Mouse (Mus musculus) ES-Bruce4 (cell line): ENCODE results near the gene Ipo13. TPM values are rescaled to one million over a fixed set of nuclear protein-coding genes. Genes with fewer than 3 reads are reported as not detected.

Source experiments
- H3K27ac ChIP-seq: 2 replicates; pipeline ENCODE4 v1.5.1; 2012; ENCODE audit warnings: low read length, inconsistent platforms; ENCODE audit not compliant: insufficient read depth
- H3K27me3 ChIP-seq: 2 replicates; pipeline ENCODE4 v1.6.1; 2012; ENCODE audit warnings: mild to moderate bottlenecking, low read length, inconsistent platforms; ENCODE audit not compliant: control insufficient read depth, poor library complexity, insufficient read depth, severe bottlenecking
- H3K36me3 ChIP-seq: 2 replicates; pipeline ENCODE4 v1.6.1; 2012; ENCODE audit warnings: inconsistent platforms, mild to moderate bottlenecking, low read length, moderate library complexity; ENCODE audit not compliant: control insufficient read depth, poor library complexity, insufficient read depth, severe bottlenecking
- H3K4me1 ChIP-seq: one replicate; pipeline ENCODE4 v1.8.1; 2011; ENCODE audit warnings: low read length; ENCODE audit not compliant: control insufficient read depth, insufficient read depth
- H3K4me3 ChIP-seq: 2 replicates; pipeline ENCODE4 v1.5.1; 2011; ENCODE audit warnings: low read depth, mild to moderate bottlenecking, low read length
- H3K9ac ChIP-seq: 2 replicates; pipeline ENCODE4 v1.6.1; 2012; ENCODE audit warnings: low read depth, mild to moderate bottlenecking, inconsistent platforms; ENCODE audit not compliant: poor library complexity, severe bottlenecking
- H3K9me3 ChIP-seq: replicated peaks from 2 replicates; pipeline ENCODE4 v1.6.1; 2012; ENCODE audit warnings: mild to moderate bottlenecking, low read length, inconsistent platforms; ENCODE audit not compliant: control insufficient read depth, poor library complexity, insufficient read depth, severe bottlenecking
- CTCF ChIP-seq: IDR thresholded peaks from one replicate; pipeline ENCODE4 v1.8.1; 2011; ENCODE audit warnings: low read depth, low read length
- EP300 ChIP-seq: IDR thresholded peaks from 2 replicates; pipeline ENCODE4 v1.6.1; 2011; ENCODE audit warnings: low read depth, low read length; ENCODE audit not compliant: insufficient read depth
- POLR2A ChIP-seq: IDR thresholded peaks from one replicate; pipeline ENCODE4 v1.8.1; 2011; ENCODE audit warnings: low read length; ENCODE audit not compliant: insufficient read depth
- polyA plus RNA-seq: library from polyadenylated mRNA; stranded (reverse); fragments of >200 nt; gene quantifications from 2 replicates; pipeline ENCODE4 v1.2.4, GENCODE M21; 2011; ENCODE audit warnings: low read depth; ENCODE audit not compliant: missing spikeins, insufficient read depth, insufficient read length

The Ipo13 gene
- 24.7 and 25.1 TPM in 2 replicates for polyA plus RNA-seq

DNA sequence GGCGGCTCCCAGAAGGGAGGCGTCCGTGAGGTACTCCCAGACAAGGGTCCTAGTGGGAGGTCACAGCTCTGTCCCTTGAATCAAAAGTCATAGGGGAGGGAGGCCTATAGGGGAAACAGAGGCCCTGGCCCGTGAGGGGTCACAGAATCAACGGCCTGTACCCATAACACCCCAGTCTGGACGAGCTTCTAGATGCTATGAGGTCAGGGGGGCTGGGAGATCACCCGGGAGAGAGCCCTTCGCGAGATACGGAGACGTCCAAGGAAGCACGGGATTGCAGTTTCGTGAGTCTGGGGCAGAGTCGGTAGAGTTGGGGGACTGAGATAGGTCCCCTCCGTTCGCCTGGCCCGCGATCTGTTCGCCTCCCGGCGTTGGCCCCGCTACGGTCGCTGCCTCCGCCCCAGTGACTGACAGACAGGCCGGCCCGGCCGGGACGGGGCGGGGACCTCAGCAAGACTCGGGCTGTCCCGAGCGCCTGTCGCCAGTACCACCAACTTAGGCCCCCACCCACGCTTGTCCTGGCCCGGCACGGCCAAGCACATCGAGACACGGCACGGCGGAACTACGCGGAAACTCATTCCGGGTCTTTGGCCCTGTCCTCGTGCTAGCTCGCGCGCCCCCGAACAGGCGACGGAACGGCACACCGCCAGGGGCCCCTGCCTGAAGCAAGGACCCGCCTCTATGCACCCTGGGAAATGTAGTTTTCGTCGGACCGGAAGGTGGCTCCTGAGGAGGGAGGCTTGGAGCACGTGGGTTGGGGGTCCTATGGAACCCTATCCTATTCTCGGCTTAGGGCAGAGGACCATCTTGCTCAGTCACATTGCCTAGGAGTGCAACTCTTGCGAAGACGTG lies at the start of gene Ipo13:
Ipo13 (minus strand) TSS at position 409 of the 852 bp plus-strand sequence.
- Histone ChIP-seq H3K9ac (peak within 1 kb of the TSS; percentile 59), H3K9me3 (no peaks in the 10 kb centered on the region), H3K4me3 (peak within 1 kb of the TSS; percentile 99), H3K27ac (peak within 1 kb of the TSS; percentile 21; the same call in 1 of the 2 replicates), H3K4me1 (peaks cover 2% of the 10 kb centered on the region), H3K36me3 (no peaks in the 10 kb centered on the region; the same call in 1 of the 2 replicates), H3K27me3 (no peaks in the 10 kb centered on the region)
- TF ChIP-seq EP300 (0 out of 2 replicates have a peak, but pooled peaks have one; percentile 15), POLR2A (peak; percentile 49), CTCF (no peak)

DNA sequence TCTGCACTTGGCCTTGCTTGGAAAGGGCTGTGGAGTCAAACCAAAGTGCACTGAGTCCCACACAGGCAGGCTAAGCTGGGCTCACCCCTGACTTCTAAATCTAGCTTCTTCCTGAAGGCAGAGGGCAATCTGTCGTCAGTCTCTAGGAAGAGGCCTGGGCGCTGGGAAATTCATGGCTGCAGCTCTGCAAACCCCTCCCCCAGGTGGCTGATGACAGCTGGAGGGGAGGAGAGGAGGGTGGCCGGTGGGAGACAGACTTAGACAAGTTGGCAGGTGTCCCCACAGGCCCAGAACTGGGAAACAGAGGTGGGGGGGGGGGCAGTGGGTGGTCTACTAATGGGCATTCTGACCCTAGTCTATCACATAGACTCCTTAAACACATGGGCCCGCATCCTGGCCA lies 42.7 kb upstream of the Ipo13 start:
- TF ChIP-seq EP300 (no peak), CTCF (no peak), POLR2A (no peak)
- Histone ChIP-seq H3K27me3 (no peaks in the 10 kb centered on the region), H3K27ac (no peak overlapping the region), H3K9ac (no peak overlapping the region), H3K36me3 (peaks cover 13% of the 10 kb centered on the region), H3K9me3 (no peaks in the 10 kb centered on the region), H3K4me3 (no peak overlapping the region), H3K4me1 (peaks cover 1% of the 10 kb centered on the region)

DNA sequence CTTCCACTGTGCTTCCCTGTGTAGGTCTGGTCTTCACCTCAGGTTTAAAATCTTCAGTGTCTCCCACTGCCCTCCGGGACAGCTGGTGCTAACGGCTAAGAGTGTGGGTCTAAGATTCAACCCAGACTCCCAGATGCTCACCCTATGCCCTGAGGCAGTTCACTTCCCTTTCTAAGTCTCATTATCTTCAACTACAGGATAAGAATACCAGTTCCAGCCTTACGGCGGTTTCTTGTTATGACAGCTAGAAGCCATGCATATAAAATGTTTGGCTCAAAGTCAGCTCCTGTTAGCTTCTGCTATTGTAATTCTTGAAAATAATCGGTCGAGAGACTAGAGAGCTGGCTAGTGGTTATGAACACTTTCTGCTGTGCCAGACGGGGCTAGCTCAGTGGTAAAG lies 32.7 kb upstream of the Ipo13 start:
- Histone ChIP-seq H3K27ac (no peak overlapping the region), H3K4me3 (no peak overlapping the region), H3K9me3 (no peaks in the 10 kb centered on the region), H3K9ac (no peak overlapping the region), H3K27me3 (no peaks in the 10 kb centered on the region), H3K4me1 (no peaks in the 10 kb centered on the region), H3K36me3 (no peaks in the 10 kb centered on the region)
- TF ChIP-seq EP300 (no peak), CTCF (no peak)

DNA sequence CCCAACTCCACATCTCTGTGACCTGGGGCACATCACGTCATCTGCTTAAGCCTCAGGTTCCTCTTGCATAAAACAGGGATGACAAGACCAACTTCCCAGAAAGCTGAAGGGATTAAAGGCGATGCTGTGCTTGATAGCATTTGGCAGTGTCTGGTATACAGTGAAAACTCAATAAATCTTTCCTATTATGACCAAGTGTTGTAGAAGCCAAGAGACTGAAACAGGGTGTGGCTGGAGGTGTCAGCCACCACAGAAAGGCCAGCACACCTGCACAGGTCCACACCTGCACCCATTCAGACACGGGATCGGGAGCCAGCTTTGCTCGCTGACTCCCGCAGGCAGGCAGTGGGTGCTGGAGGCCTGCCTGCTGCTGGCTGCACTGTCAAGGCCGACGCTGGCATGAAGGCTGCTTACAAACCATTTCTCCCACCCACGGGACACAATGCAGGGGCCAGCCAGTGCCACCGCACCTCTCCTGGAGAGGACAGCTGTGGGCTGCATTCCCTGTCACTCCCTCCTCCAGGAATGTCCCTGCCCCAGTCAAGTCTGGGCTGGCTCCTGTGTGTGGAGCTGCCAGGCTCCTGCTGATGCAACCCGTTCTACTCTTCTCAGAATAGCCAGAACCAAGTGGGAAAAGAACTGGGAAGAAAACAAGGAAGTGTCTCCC lies 32.0 kb upstream of the Ipo13 start:
- no peak for TF ChIP-seq EP300
- TF ChIP-seq CTCF = no peak
- TF ChIP-seq POLR2A = no peak
- Histone ChIP-seq H3K27ac (no peak overlapping the region), H3K27me3 (no peaks in the 10 kb centered on the region), H3K9me3 (no peaks in the 10 kb centered on the region), H3K4me3 (no peak overlapping the region), H3K4me1 (no peaks in the 10 kb centered on the region), H3K9ac (no peak overlapping the region), H3K36me3 (no peaks in the 10 kb centered on the region)

DNA sequence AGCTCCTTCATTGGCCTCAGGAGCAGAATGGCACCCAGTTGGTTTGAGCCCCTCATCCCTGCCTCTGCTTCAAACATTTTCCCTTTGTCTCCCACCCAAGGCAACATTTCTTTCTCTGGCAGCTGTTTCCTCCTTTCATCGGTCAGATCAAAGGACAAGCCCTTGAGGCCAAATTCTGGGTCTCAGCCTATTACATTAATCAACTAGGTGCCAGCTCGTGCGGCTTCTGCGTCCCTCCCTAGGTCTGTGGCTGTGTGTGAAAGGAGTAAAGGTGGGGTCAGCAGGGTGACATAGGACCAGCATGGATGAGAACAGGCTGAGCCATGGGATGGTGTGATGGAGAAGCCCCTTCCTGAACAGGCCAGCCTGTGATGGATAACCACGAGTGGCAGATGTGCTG lies 28.5 kb upstream of the Ipo13 start:
- Histone ChIP-seq H3K9ac (no peak overlapping the region), H3K27me3 (no peaks in the 10 kb centered on the region), H3K36me3 (peaks cover 2% of the 10 kb centered on the region; the same call in 1 of the 2 replicates), H3K4me1 (no peaks in the 10 kb centered on the region), H3K9me3 (no peaks in the 10 kb centered on the region), H3K27ac (no peak overlapping the region), H3K4me3 (no peak overlapping the region)
- TF ChIP-seq CTCF = no peak
- no peak for TF ChIP-seq EP300
- no peak for TF ChIP-seq POLR2A

DNA sequence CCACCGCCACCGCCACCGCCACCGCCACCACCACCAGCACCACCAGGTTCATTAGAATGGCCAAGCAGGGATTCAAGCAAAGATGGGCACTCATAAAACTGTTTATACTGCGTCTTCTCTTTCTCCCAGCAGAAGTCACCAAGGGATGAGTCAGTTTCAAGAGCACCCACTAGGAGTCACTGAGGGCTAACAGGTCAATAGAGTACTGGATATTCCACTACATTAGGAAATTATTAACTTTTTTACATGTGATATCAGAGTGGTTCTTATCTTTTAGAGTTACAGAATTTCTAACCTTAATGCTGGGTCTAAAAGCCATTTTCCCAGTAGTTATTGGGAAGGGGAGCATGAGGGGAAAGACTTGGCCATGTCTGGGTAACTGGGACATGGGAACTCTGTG lies 22.2 kb upstream of the Ipo13 start:
- TF ChIP-seq EP300 (no peak), CTCF (no peak), POLR2A (no peak)
- no peak overlapping the region for H3K27ac ChIP-seq

More for the DNA sequence above, 22.2 kb upstream of the Ipo13 start:
- no peaks in the 10 kb centered on the region for H3K27me3 ChIP-seq
- no peak overlapping the region for H3K9ac ChIP-seq
- H3K9me3 ChIP-seq = no peaks in the 10 kb centered on the region
- H3K4me1 ChIP-seq = no peaks in the 10 kb centered on the region
- peaks cover 3% of the 10 kb centered on the region; the same call in 1 of the 2 replicates for H3K36me3 ChIP-seq
- no peak overlapping the region for H3K4me3 ChIP-seq
